Mouse (Mus musculus) G1E (cell line): Measurements from ENCODE around the gene Selenov.
A peak's percentile ranks its signal among the peaks of the same experiment; 100 is the strongest.

Experiments
- CTCF ChIP-seq: IDR thresholded peaks from 2 replicates; pipeline ENCODE4 v1.5.1; 2012; ENCODE audit warnings: low read depth, low read length, inconsistent platforms, mixed read lengths
- GATA1 ChIP-seq: IDR thresholded peaks from 2 replicates; pipeline ENCODE4 v1.6.1; 2012; ENCODE audit warnings: borderline replicate concordance, low read length, inconsistent platforms, mixed read lengths
- GATA2 ChIP-seq: IDR thresholded peaks from 2 replicates; pipeline ENCODE4 v1.6.1; 2012; ENCODE audit warnings: low read depth, low read length, inconsistent platforms, borderline replicate concordance
- POLR2AphosphoS5 ChIP-seq: IDR thresholded peaks from 2 replicates; pipeline ENCODE4 v1.6.1; 2012; ENCODE audit warnings: low read depth, low read length, inconsistent platforms; ENCODE audit not compliant: insufficient replicate concordance
- TAL1 ChIP-seq: conservative IDR thresholded peaks from 2 replicates; pipeline ENCODE4 v1.6.1; 2012; ENCODE audit warnings: low read depth, low read length, inconsistent platforms, mixed read lengths

GRCm38 (mm10) chr7:28271761-28272160 is 19.2 kb downstream of the Selenov start:
- 0 out of 2 replicates have a peak, but pooled peaks have one; percentile 18 for TF ChIP-seq CTCF
- TF ChIP-seq GATA1, result no peak
- no peak for TF ChIP-seq TAL1
- no peak for TF ChIP-seq GATA2
- TF ChIP-seq POLR2AphosphoS5, result no peak
